Mouse (Mus musculus) embryonic fibroblast, embryonic 13.5 days (primary cell): ENCODE data around the gene Kat2b.

Experiments used
- CTCF ChIP-seq: IDR thresholded peaks from 2 replicates; pipeline ENCODE4 v1.5.1; 2011; ENCODE audit warnings: mild to moderate bottlenecking, control low read depth, low read length, moderate library complexity, borderline replicate concordance; ENCODE audit not compliant: insufficient read depth
- POLR2A ChIP-seq: IDR thresholded peaks from 2 replicates; pipeline ENCODE4 v1.6.1; 2011; ENCODE audit warnings: low read depth, mild to moderate bottlenecking, control low read depth, low read length, moderate library complexity

- no peak for TF ChIP-seq POLR2A
- no peak for TF ChIP-seq CTCF
Observed at GRCm38 (mm10) chr17:53678716-53679115, 112.1 kb downstream of the Kat2b start.
